ENCODE assay signal across 8 mouse cellular contexts in the genomic region with DNA sequence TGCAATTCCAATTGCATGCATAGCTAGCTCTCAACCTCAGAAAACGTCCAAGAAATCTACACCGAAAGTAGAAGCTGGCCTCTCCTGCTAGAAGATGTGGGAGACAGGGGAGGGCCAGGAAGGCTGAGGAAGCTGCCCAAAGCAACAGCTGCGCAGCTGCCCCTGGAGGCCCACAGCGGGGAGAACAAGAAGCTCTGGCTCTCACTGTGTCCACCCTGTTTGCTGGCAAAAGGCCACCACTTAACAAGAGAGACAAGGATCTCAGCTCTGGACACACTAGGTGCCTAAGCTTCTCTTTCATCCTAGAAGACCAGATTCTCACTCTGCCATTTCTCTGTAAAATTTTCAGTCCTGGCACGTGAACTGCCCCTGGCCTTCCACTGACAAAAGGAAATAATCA.
DNase-seq lines count a peak whose midpoint lies in the region; ATAC-seq and TF ChIP-seq lines count a peak whose summit lies in the region.

No protein-coding gene starts in this region.

- 0 out of 2 replicates have a peak, but pooled peaks cover 2% of the 10 kb centered on the region for H3K36me3 ChIP-seq in hindbrain, postnatal 0 days (ENCODE audit: insufficient read depth, low read length)
- no peaks in the 10 kb centered on the region for H3K36me3 ChIP-seq in hindbrain, embryonic 14.5 days (replicated peaks; ENCODE audit: control insufficient read depth, insufficient read depth)
- no peaks in the 10 kb centered on the region for H3K36me3 ChIP-seq in forebrain, postnatal 0 days (ENCODE audit: insufficient read depth)
- H3K36me3 ChIP-seq in lung, embryonic 16.5 days (ENCODE audit: control insufficient read depth, insufficient read depth, low read length), result peaks cover 14% of the 10 kb centered on the region

- no peak for TF ChIP-seq CTCF in hindbrain, postnatal 0 days (IDR thresholded peaks at IDR 0.05; ENCODE audit: low read depth)
- no peak for TF ChIP-seq CTCF in forebrain, postnatal 0 days (IDR thresholded peaks at IDR 0.05; ENCODE audit: low read depth)

- H3K9me3 ChIP-seq in hindbrain, postnatal 0 days (ENCODE audit: low read length), result no peaks in the 10 kb centered on the region
- no peaks in the 10 kb centered on the region for H3K9me3 ChIP-seq in hindbrain, embryonic 14.5 days (ENCODE audit: control insufficient read depth, low read length)
- H3K9me3 ChIP-seq in forebrain, postnatal 0 days (ENCODE audit: low read length), result no peaks in the 10 kb centered on the region
- no peaks in the 10 kb centered on the region for H3K9me3 ChIP-seq in lung, embryonic 16.5 days (ENCODE audit: control insufficient read depth, low read length)

- peak overlapping the region; percentile 28 for H3K27ac ChIP-seq in hindbrain, postnatal 0 days
- H3K27ac ChIP-seq in hindbrain, embryonic 14.5 days, result no peak overlapping the region
- H3K27ac ChIP-seq in forebrain, postnatal 0 days (ENCODE audit: low read depth, low read length), result 0 out of 2 replicates have a peak overlapping the region, but pooled peaks have one; percentile 29
- peak overlapping the region; percentile 81 for H3K27ac ChIP-seq in lung, embryonic 16.5 days (ENCODE audit: low read length)

- no peak overlapping the region for H3K4me2 ChIP-seq in hindbrain, postnatal 0 days (ENCODE audit: low read depth, low read length)
- H3K4me2 ChIP-seq in hindbrain, embryonic 14.5 days (replicated peaks), result no peak overlapping the region
- H3K4me2 ChIP-seq in forebrain, postnatal 0 days (ENCODE audit: low read depth), result no peak overlapping the region
- no peak overlapping the region for H3K4me2 ChIP-seq in lung, embryonic 16.5 days (ENCODE audit: low read depth, low read length)

- 0 out of 2 replicates have a peak, but pooled peaks have one; percentile 28 for ATAC-seq in hindbrain, postnatal 0 days
- ATAC-seq in hindbrain, embryonic 14.5 days (ENCODE audit: low FRiP score), result no peak
- peak; percentile 50 for ATAC-seq in forebrain, postnatal 0 days
- ATAC-seq in lung, embryonic 16.5 days (ENCODE audit: low read depth), result peak; percentile 77
- no peak for ATAC-seq in erythroblast, adult 5-6 weeks (replicated peaks; ENCODE audit: low FRiP score, poor library complexity, severe bottlenecking)

- H3K9ac ChIP-seq in hindbrain, postnatal 0 days (replicated peaks; ENCODE audit: low read length), result no peak overlapping the region
- H3K9ac ChIP-seq in hindbrain, embryonic 14.5 days, result no peak overlapping the region
- no peak overlapping the region for H3K9ac ChIP-seq in forebrain, postnatal 0 days
- H3K9ac ChIP-seq in lung, embryonic 16.5 days (ENCODE audit: low read length), result peak overlapping the region; percentile 25; the same call in 1 of the 2 replicates

- H3K4me3 ChIP-seq in hindbrain, postnatal 0 days (ENCODE audit: low read length), result no peak overlapping the region
- no peak overlapping the region for H3K4me3 ChIP-seq in hindbrain, embryonic 14.5 days (replicated peaks; ENCODE audit: low read length)
- no peak overlapping the region for H3K4me3 ChIP-seq in forebrain, postnatal 0 days (ENCODE audit: low read depth, low read length)
- H3K4me3 ChIP-seq in lung, embryonic 16.5 days (ENCODE audit: low read length), result no peak overlapping the region

- 32% methylated on average over 5 of the region's 5 CpGs for WGBS in hindbrain, postnatal 0 days
- WGBS in hindbrain, embryonic 14.5 days, result 60% methylated on average over 5 of the region's 5 CpGs
- WGBS in forebrain, postnatal 0 days, result 47% methylated on average over 5 of the region's 5 CpGs
- 6% methylated on average over 5 of the region's 5 CpGs for WGBS in lung, embryonic 16.5 days

- peak; percentile 75 for DNase-seq in hindbrain, postnatal 0 days (ENCODE audit: low spot score)
- DNase-seq in hindbrain, embryonic 14.5 days (ENCODE audit: low spot score), result no peak
- DNase-seq in NIH3T3 (ENCODE audit: low read depth), result peak; percentile 71
- DNase-seq in forebrain, postnatal 0 days, result peak; percentile 33
- DNase-seq in heart, postnatal 4 days, result peak; percentile 62
- DNase-seq in spleen, postnatal 4 days (ENCODE audit: low spot score in 2 of 2), result no peak

- no peaks in the 10 kb centered on the region for H3K27me3 ChIP-seq in hindbrain, postnatal 0 days (ENCODE audit: insufficient read depth, low read length)
- no peaks in the 10 kb centered on the region for H3K27me3 ChIP-seq in hindbrain, embryonic 14.5 days (ENCODE audit: control insufficient read depth, insufficient read depth, low read length)
- H3K27me3 ChIP-seq in forebrain, postnatal 0 days (ENCODE audit: insufficient read depth, low read length), result no peaks in the 10 kb centered on the region
- no peaks in the 10 kb centered on the region for H3K27me3 ChIP-seq in lung, embryonic 16.5 days (ENCODE audit: control insufficient read depth, insufficient read depth, low read depth, low read length)

- H3K4me1 ChIP-seq in hindbrain, postnatal 0 days (ENCODE audit: insufficient read depth, low read length), result peaks cover 5% of the 10 kb centered on the region; the same call in 1 of the 2 replicates
- H3K4me1 ChIP-seq in hindbrain, embryonic 14.5 days (replicated peaks; ENCODE audit: control insufficient read depth, insufficient read depth, low read length), result 0 out of 2 replicates have a peak, but pooled peaks cover 9% of the 10 kb centered on the region
- no peaks in the 10 kb centered on the region; the same call in 1 of the 2 replicates for H3K4me1 ChIP-seq in forebrain, postnatal 0 days (ENCODE audit: insufficient read depth)
- H3K4me1 ChIP-seq in lung, embryonic 16.5 days (replicated peaks; ENCODE audit: control insufficient read depth, insufficient read depth, low read length), result peaks cover 63% of the 10 kb centered on the region

Comparison
In these comparisons a context has a peak if more than half of its experiments do, and no peak if none do; other contexts are left out.
1. ATAC-seq: peak in hindbrain, postnatal 0 days (single experiment), forebrain, postnatal 0 days (single experiment) and lung, embryonic 16.5 days (single experiment); none in hindbrain, embryonic 14.5 days (single experiment) and erythroblast, adult 5-6 weeks (single experiment).
2. DNase-seq: peak in hindbrain, postnatal 0 days (single experiment), NIH3T3 (single experiment), forebrain, postnatal 0 days (single experiment) and heart, postnatal 4 days (single experiment); none in hindbrain, embryonic 14.5 days (single experiment) and spleen, postnatal 4 days (0 of 2).